Mouse (Mus musculus) kidney, postnatal 10 days (tissue): ENCODE measurements around the gene Galnt7.

Experiments used
- DNase-seq: peaks from one replicate; pipeline ENCODE4 v3.0.0; 2021; ENCODE audit warnings: mixed read lengths

The Galnt7 gene

GRCm38 (mm10) chr8:57488312-57488765 is 164.5 kb downstream of the Galnt7 start:
- peak; percentile 73 for DNase-seq

GRCm38 (mm10) chr8:57487441-57488155 is 165.2 kb downstream of the Galnt7 start, which contains the start of gene Sap30:
Gene Sap30, minus strand, starts transcription at chr8:57487860.
- DNase-seq, result peak; percentile 98

- DNase-seq, result peak; percentile 61
Observed at GRCm38 (mm10) chr8:57486491-57487440, 166.1 kb downstream of the Galnt7 start.

- no peak for DNase-seq
Observed at GRCm38 (mm10) chr8:57480606-57481005, 172.2 kb downstream of the Galnt7 start.

- no peak for DNase-seq
Observed at GRCm38 (mm10) chr8:57479700-57480099, 173.1 kb downstream of the Galnt7 start.

- no peak for DNase-seq
Observed at GRCm38 (mm10) chr8:57478406-57478805, 174.4 kb downstream of the Galnt7 start.
